Mouse (Mus musculus) CD4-positive helper T cell, adult 2 months (primary cell): ENCODE results near the gene Tenm4.

Experiments used
- DNase-seq: peaks from one replicate; pipeline ENCODE4 v3.0.0-alpha.2; 2012; ENCODE audit warnings: low read depth, missing footprints, low spot score

Gene Tenm4

GRCm38 (mm10) chr7:96170924-96171595, at the start of gene Tenm4:
Tenm4 (plus strand) TSS chr7:96171246.
- DNase-seq = no peak

GRCm38 (mm10) chr7:96130763-96131162, 40.3 kb upstream of the Tenm4 start:
- no peak for DNase-seq

GRCm38 (mm10) chr7:96131175-96131574, 39.9 kb upstream of the Tenm4 start:
- no peak for DNase-seq

GRCm38 (mm10) chr7:96136497-96136961, 34.5 kb upstream of the Tenm4 start:
- no peak for DNase-seq

GRCm38 (mm10) chr7:96141876-96142275, 29.2 kb upstream of the Tenm4 start:
- DNase-seq = no peak

GRCm38 (mm10) chr7:96142973-96143596, 28.0 kb upstream of the Tenm4 start:
- no peak for DNase-seq

- DNase-seq = no peak
Observed at GRCm38 (mm10) chr7:96147436-96147835, 23.6 kb upstream of the Tenm4 start.

GRCm38 (mm10) chr7:96148191-96148590, 22.9 kb upstream of the Tenm4 start:
- no peak for DNase-seq

- no peak for DNase-seq
Observed at GRCm38 (mm10) chr7:96151277-96151676, 19.8 kb upstream of the Tenm4 start.

GRCm38 (mm10) chr7:96151961-96152360, 19.1 kb upstream of the Tenm4 start:
- DNase-seq = no peak

- DNase-seq = no peak
Observed at GRCm38 (mm10) chr7:96152431-96152830, 18.6 kb upstream of the Tenm4 start.

- no peak for DNase-seq
Observed at GRCm38 (mm10) chr7:96152924-96153359, 18.1 kb upstream of the Tenm4 start.

GRCm38 (mm10) chr7:96154025-96154424, 17.0 kb upstream of the Tenm4 start:
- DNase-seq = no peak

- no peak for DNase-seq
Observed at GRCm38 (mm10) chr7:96156481-96157255, 14.4 kb upstream of the Tenm4 start.

- DNase-seq = no peak
Observed at GRCm38 (mm10) chr7:96164141-96164540, 6.9 kb upstream of the Tenm4 start.

- DNase-seq = no peak
Observed at GRCm38 (mm10) chr7:96168921-96169320, 2.1 kb upstream of the Tenm4 start.

- DNase-seq = no peak
Observed at GRCm38 (mm10) chr7:96171596-96172563, 834 bp downstream of the Tenm4 start.

GRCm38 (mm10) chr7:96176781-96177180, 5.7 kb downstream of the Tenm4 start:
- no peak for DNase-seq

GRCm38 (mm10) chr7:96181751-96182150, 10.7 kb downstream of the Tenm4 start:
- DNase-seq = no peak

GRCm38 (mm10) chr7:96183195-96183594, 12.1 kb downstream of the Tenm4 start:
- no peak for DNase-seq

- DNase-seq = no peak
Observed at GRCm38 (mm10) chr7:96185411-96185810, 14.4 kb downstream of the Tenm4 start.
